Mouse (Mus musculus) heart, embryonic 15.5 days (tissue): ENCODE measurements around the gene Pou6f1. TPM values are rescaled to one million over a fixed set of nuclear protein-coding genes. Genes with fewer than 3 reads are reported as not detected.
A peak's percentile ranks its signal among the peaks of the same experiment; 100 is the strongest.

Experiments
- ATAC-seq: fragments of 200-750 bp; cut with Nextera tagmentation; replicated peaks from 2 replicates; pipeline ENCODE4 v1.8.0; 2017; ENCODE audit warnings: low read depth, moderate TSS enrichment; ENCODE audit not compliant: insufficient number of reproducible peaks, insufficient read depth, low FRiP score
- H3K27ac ChIP-seq: fragments of 300-500 bp; sonication (generic); 2 replicates; pipeline ENCODE4 v1.5.1; 2015; ENCODE audit warnings: mild to moderate bottlenecking, inconsistent platforms
- H3K27me3 ChIP-seq: fragments of 300-500 bp; sonication (generic); 2 replicates; pipeline ENCODE4 v1.6.1; 2015; ENCODE audit warnings: inconsistent platforms
- H3K36me3 ChIP-seq: fragments of 300-500 bp; sonication (generic); 2 replicates; pipeline ENCODE4 v1.6.1; 2015; ENCODE audit warnings: mild to moderate bottlenecking, inconsistent platforms
- H3K4me1 ChIP-seq: fragments of 300-500 bp; sonication (generic); replicated peaks from 2 replicates; pipeline ENCODE4 v1.6.1; 2015; ENCODE audit warnings: inconsistent platforms
- H3K4me2 ChIP-seq: fragments of 300-500 bp; sonication (generic); 2 replicates; pipeline ENCODE4 v1.6.1; 2015; ENCODE audit warnings: inconsistent platforms, mild to moderate bottlenecking, moderate library complexity
- H3K4me3 ChIP-seq: fragments of 300-500 bp; sonication (generic); 2 replicates; pipeline ENCODE4 v1.5.1; 2015; ENCODE audit warnings: mild to moderate bottlenecking, inconsistent platforms
- H3K9ac ChIP-seq: fragments of 300-500 bp; sonication (generic); 2 replicates; pipeline ENCODE4 v1.6.1; 2015; ENCODE audit warnings: mild to moderate bottlenecking, inconsistent platforms
- H3K9me3 ChIP-seq: fragments of 300-500 bp; sonication (generic); replicated peaks from 2 replicates; pipeline ENCODE4 v1.6.1; 2016; ENCODE audit warnings: inconsistent platforms
- WGBS: fragments of 180-500 bp; shearing (Covaris S2); methylation state at CpG from one replicate; pipeline ENCODE4 v1.1.7; 2015; ENCODE audit warnings: mixed read lengths; 5-methylcytosine and 5-hydroxymethylcytosine counted together
- polyA plus RNA-seq: library from polyadenylated mRNA; unstranded; fragments of >200 nt; fragmentation: Nextera tagmentation; extraction: Ambion mirVana; gene quantifications from 2 replicates; pipeline ENCODE4 v1.2.1, GENCODE M21; 2015

The Pou6f1 gene
- polyA plus RNA-seq = 4.3 and 5.1 TPM in 2 replicates

DNA sequence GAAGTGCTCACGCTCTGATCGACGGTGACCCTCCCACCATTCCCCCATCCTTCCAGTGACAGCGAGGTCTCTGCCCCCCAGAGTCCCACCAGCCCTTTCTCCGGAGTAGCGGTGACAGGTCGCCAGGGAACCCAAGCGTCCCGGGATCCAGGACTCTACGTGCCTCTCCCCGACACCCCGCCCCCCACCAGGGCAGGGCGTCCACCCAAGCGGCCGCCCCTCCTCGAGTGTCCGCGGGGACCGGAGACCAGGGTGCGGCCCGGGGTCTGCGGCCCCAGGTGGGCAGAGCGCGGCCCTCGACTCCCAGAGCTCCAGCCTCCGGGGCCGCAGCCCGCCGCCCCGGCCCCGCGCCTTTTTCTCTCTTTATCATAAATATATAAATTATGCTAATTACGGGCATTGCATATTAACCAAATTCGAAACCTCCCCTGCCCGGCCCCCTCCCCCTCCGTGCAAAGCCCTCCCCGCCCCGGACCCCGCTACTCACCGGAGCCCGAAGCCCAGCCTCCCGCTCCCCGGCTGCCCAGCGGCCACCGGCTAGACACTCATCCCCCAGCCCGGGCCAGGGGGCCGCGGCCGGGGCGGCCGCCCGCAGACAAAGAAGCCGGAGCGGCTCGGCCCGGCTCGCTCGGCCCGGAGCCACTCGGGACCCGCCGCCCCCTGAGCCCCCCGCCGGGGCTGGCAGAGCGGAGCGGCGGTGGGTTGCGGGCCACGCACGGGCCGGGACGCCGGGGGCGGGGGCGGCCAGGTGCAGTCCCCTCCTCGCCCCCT lies at the start of gene Pou6f1:
Pou6f1 (minus strand) TSS at position 709 of the 771 bp plus-strand sequence.
- peak within 1 kb of the TSS; percentile 80 for H3K27ac ChIP-seq
- peak within 1 kb of the TSS; percentile 99 for H3K4me2 ChIP-seq
- H3K4me1 ChIP-seq = peaks cover 18% of the 10 kb centered on the region
- peaks cover 22% of the 10 kb centered on the region for H3K27me3 ChIP-seq
- peak; percentile 69 for ATAC-seq
- peak within 1 kb of the TSS; percentile 95 for H3K9ac ChIP-seq
- under 1% methylated on average over 45 of the region's 76 CpGs for WGBS
- no peaks in the 10 kb centered on the region for H3K9me3 ChIP-seq
- H3K4me3 ChIP-seq = peak within 1 kb of the TSS; percentile 93
- H3K36me3 ChIP-seq = no peaks in the 10 kb centered on the region

DNA sequence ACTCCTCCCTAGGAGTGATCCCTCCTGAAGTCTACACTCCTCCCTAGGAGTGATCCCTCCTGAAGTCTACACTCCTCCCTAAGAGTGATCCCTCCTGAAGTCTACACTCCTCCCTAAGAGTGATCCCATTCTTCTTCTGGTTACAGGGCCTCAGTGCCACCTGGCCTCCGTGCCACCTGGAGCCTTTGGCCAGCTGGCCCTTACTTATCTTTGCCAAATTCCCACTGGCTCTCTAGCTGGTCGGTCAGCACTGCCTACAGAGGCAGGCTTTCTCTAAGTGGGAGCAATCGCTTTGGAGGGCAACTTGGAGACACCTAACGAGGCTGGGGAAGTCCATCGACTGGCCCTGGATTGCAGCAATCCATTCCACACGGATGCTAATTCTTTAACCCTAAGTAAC lies 46.4 kb upstream of the Pou6f1 start:
- Histone ChIP-seq H3K4me1 (peaks cover 4% of the 10 kb centered on the region; the same call in 1 of the 2 replicates), H3K9me3 (no peaks in the 10 kb centered on the region), H3K4me3 (no peak overlapping the region), H3K27ac (no peak overlapping the region), H3K4me2 (no peak overlapping the region), H3K36me3 (no peaks in the 10 kb centered on the region), H3K9ac (no peak overlapping the region), H3K27me3 (peaks cover 7% of the 10 kb centered on the region; the same call in 1 of the 2 replicates)
- WGBS = 71% methylated on average over 6 of the region's 6 CpGs
- ATAC-seq = no peak

GRCm38 (mm10) chr15:100642451-100642850 lies 42.7 kb upstream of the Pou6f1 start:
- Histone ChIP-seq H3K36me3 (no peaks in the 10 kb centered on the region), H3K9me3 (no peaks in the 10 kb centered on the region), H3K27ac (no peak overlapping the region), H3K9ac (no peak overlapping the region), H3K4me2 (no peak overlapping the region), H3K27me3 (peaks cover 22% of the 10 kb centered on the region), H3K4me1 (peaks cover 17% of the 10 kb centered on the region), H3K4me3 (no peak overlapping the region)
- WGBS = 90% methylated on average over 7 of the region's 7 CpGs
- ATAC-seq = no peak

DNA sequence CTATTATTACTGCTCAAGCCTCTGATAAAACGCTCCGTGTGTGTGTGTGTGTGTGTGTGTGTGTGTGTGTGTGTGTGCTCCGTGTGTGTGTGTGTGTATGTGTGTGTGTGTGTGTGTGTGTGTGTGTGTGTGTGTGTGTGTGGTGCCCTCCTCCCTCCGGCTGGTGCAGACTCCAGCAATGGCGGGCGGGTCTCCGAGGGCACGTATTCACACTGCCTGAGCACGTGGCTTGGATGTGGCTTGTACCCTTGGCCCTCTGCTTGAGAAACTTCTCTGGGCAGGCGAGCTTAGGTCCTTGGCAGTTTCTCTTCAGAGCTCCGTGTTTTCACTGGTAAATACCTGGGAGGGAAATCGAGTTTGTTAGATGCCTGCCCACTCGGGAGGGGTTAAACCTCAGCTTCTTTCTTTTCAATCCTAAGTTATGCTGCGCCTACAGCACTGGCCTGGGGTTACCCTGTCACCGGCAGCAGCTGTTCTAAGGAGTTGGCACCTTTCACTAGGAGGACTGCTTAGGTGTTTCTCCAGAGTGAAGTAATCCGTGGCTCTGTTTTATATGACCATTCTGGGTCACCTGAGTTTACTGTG lies 41.5 kb upstream of the Pou6f1 start:
- Histone ChIP-seq H3K4me1 (peaks cover 28% of the 10 kb centered on the region), H3K27me3 (peaks cover 31% of the 10 kb centered on the region), H3K9me3 (no peaks in the 10 kb centered on the region), H3K27ac (peak overlapping the region; percentile 48; the same call in 1 of the 2 replicates), H3K9ac (no peak overlapping the region; the same call in 1 of the 2 replicates), H3K4me2 (peak overlapping the region; percentile 26), H3K4me3 (no peak overlapping the region), H3K36me3 (no peaks in the 10 kb centered on the region)
- no peak for ATAC-seq
- 53% methylated on average over 11 of the region's 16 CpGs for WGBS

- Histone ChIP-seq H3K27ac (peak overlapping the region; percentile 48), H3K36me3 (no peaks in the 10 kb centered on the region), H3K9me3 (no peaks in the 10 kb centered on the region), H3K4me3 (no peak overlapping the region), H3K27me3 (peaks cover 40% of the 10 kb centered on the region), H3K9ac (no peak overlapping the region), H3K4me1 (peaks cover 32% of the 10 kb centered on the region), H3K4me2 (peak overlapping the region; percentile 26; the same call in 1 of the 2 replicates)
- no peak for ATAC-seq
- WGBS = 67% methylated on average over 16 of the region's 16 CpGs
Measured at GRCm38 (mm10) chr15:100639972-100640750, 40.4 kb upstream of the Pou6f1 start.

DNA sequence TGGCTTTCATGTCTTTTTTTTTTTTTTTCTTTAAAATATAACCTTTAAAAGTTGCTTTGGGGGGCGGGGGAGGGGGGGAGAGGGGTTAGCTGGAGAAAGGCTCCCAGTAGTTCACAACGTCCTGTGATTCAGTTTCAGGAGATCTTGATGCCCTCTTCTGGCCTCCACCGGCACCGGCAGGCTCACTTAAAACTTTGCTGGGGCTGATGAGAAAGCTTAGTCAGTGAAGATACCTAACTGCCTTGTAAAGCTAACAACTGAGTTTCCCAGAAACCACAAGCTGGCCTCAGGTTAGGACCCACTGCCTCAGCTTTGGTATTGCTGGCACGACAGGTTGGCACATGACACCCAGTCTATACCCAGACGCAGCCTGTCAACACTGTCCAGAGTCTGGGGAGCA lies 37.9 kb upstream of the Pou6f1 start:
- no peaks in the 10 kb centered on the region for H3K36me3 ChIP-seq
- H3K27ac ChIP-seq = no peak overlapping the region
- ATAC-seq = no peak
- peaks cover 33% of the 10 kb centered on the region for H3K4me1 ChIP-seq
- peak overlapping the region; percentile 68; the same call in 1 of the 2 replicates for H3K4me3 ChIP-seq
- H3K9me3 ChIP-seq = no peaks in the 10 kb centered on the region
- peak overlapping the region; percentile 98 for H3K4me2 ChIP-seq
- 18% methylated on average over 6 of the region's 6 CpGs for WGBS
- H3K9ac ChIP-seq = no peak overlapping the region
- H3K27me3 ChIP-seq = peaks cover 48% of the 10 kb centered on the region

DNA sequence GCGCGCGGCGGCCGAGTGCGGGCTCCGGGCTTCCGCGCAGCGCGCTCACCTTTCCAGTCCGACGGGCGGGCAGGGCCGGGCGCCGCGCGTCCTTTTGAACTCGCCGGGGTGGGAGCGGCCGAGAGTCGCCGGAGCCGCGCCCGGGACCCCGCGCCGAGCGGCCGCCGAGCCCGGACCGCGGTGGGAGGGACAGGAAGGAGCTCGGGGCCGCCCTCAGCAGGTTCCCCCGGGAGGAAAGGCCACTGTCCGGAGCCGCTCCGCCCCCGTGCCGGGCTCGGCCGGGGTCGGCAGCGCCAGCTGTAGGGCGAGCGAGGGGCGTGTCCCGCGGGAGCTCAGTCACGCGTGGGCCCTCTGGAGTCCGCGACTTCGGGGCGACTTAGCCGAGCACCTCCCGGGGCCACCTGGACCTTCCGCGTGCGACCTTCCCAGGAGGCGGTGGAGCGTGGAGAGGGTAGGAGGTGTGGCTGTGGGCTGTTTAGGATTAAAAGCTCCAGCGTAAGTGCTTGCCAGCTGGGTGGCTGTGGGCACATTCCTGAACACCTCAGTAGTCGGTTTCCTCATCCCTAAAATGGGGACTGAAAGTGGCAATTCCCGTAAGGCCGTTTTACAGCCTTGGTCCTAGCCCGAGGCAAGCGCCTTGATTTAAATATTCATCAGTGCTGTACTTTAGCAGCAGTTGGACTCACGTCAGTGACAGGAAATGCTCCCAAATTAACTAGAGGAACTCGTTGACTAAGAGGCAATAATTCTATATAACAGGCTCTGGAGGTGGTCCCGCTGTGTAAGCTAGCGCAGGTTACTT lies 37.1 kb upstream of the Pou6f1 start, which contains the start of gene Smagp:
Smagp (minus strand) TSS at position 241 of the 802 bp plus-strand sequence.
- Histone ChIP-seq H3K4me3 (peak within 1 kb of the TSS; percentile 68), H3K27ac (peak within 1 kb of the TSS; percentile 48; the same call in 1 of the 2 replicates), H3K4me2 (peak within 1 kb of the TSS; percentile 98), H3K36me3 (no peaks in the 10 kb centered on the region), H3K9me3 (no peaks in the 10 kb centered on the region), H3K27me3 (peaks cover 48% of the 10 kb centered on the region), H3K4me1 (peaks cover 37% of the 10 kb centered on the region), H3K9ac (peak within 1 kb of the TSS; percentile 60)
- under 1% methylated on average over 71 of the region's 77 CpGs for WGBS
- ATAC-seq = peak; percentile 50

DNA sequence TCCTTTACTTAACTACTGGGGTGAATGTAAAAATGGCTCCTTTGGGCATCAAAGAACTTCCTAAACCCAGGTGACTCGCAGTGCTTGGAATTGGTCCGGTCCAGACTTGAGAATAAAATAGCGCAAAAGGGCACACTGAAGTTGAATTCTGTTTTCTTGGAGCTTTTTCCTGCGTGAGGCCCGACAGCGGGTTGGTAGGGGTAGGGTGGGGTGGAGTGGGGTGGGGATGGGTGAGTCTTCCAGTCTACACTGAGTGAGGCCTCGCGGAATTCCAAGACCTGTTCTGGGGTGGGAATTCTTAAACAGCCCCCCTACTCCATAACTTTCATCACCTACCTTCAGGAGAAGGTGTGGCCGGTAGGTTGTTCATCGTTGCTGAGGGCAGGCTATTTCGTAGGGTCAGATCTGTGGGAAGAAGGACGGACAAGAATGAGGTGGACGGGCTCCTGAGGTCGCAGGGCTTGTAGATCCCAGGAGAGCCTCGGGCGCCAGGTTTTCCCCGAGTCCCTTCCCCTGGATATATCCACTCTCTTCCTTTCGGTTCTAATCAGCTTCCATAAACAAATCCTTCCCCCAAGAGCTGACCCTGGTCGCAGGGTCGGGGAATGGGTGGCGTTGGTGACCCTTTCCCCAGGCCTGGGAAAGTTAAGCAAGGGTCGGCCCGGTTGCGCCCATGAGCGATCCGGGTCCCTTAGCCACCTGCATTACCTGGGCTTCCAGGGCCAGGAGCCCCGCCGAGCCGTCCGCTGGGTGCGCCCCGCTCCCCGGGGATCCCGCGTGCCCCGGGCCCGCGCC lies 36.3 kb upstream of the Pou6f1 start:
- peaks cover 48% of the 10 kb centered on the region for H3K27me3 ChIP-seq
- no peak for ATAC-seq

DNA sequence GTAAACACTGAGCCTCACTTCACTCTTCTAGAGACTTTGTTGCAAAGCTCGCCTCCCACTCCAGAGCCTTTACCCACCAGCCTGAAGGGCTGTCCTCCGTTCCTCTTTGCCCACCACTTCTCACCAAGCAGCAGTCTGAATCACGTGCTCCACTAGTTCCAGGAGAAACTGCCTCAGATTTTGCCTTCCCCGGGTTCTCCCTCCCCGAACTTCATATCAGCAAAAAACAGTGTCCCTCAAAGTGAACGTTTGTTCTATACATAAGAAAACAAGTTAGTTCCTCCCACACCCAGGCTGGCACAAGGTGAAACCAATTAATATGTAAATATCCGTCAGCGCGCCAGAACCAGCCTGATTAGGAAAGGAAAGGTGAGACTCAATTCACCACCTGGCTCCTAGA lies 35.5 kb upstream of the Pou6f1 start:
- Histone ChIP-seq H3K36me3 (no peaks in the 10 kb centered on the region), H3K4me3 (peak overlapping the region; percentile 68; the same call in 1 of the 2 replicates), H3K9ac (no peak overlapping the region), H3K27me3 (peaks cover 48% of the 10 kb centered on the region), H3K27ac (no peak overlapping the region), H3K4me1 (peaks cover 26% of the 10 kb centered on the region), H3K9me3 (no peaks in the 10 kb centered on the region), H3K4me2 (peak overlapping the region; percentile 98)
- 10% methylated on average over 9 of the region's 9 CpGs for WGBS
- ATAC-seq = no peak

More for the DNA sequence above, 36.3 kb upstream of the Pou6f1 start:
- Histone ChIP-seq H3K27ac (0 out of 2 replicates have a peak overlapping the region, but pooled peaks have one; percentile 48), H3K4me1 (peaks cover 33% of the 10 kb centered on the region), H3K9ac (peak overlapping the region; percentile 60), H3K9me3 (no peaks in the 10 kb centered on the region), H3K36me3 (no peaks in the 10 kb centered on the region), H3K4me2 (peak overlapping the region; percentile 98), H3K4me3 (peak overlapping the region; percentile 68)
- WGBS = 3% methylated on average over 38 of the region's 38 CpGs

- no peak overlapping the region for H3K27ac ChIP-seq
- H3K4me1 ChIP-seq = peaks cover 22% of the 10 kb centered on the region
- H3K27me3 ChIP-seq = peaks cover 42% of the 10 kb centered on the region
- H3K9ac ChIP-seq = no peak overlapping the region
- no peak overlapping the region for H3K4me3 ChIP-seq
- H3K36me3 ChIP-seq = no peaks in the 10 kb centered on the region
- 75% methylated on average over 10 of the region's 10 CpGs for WGBS
- H3K4me2 ChIP-seq = no peak overlapping the region
- H3K9me3 ChIP-seq = no peaks in the 10 kb centered on the region
- ATAC-seq = no peak
Measured at GRCm38 (mm10) chr15:100633341-100633740, 33.6 kb upstream of the Pou6f1 start.
